Comparison of ENCODE assay signal across 12 mouse cellular contexts in genomic region chr3:138029351-138029750, GRCm38 (mm10). TPM values are rescaled to one million over a fixed set of nuclear protein-coding genes. Genes with fewer than 3 reads are reported as not detected.
DNase-seq lines count a peak whose midpoint lies in the region; ATAC-seq and TF ChIP-seq lines count a peak whose summit lies in the region.
"Had no signal": no experiment of that assay in that cellular context is flagged by ENCODE, and none has a peak within 500 bp of the region (broad histone marks: within the 10 kb centered on the region; RNA-seq: fewer than 3 reads in every experiment).

No protein-coding gene starts in this region.

- DNase-seq in hindbrain, postnatal 0 days (ENCODE audit: low spot score) = peak; percentile 28
- peak; percentile 83 for DNase-seq in 3T3-L1 (ENCODE audit: low read depth, low spot score)
- peak; percentile 75 for DNase-seq in adrenal gland, postnatal 25 days
- DNase-seq in gastrocnemius, postnatal 25 days = peak; percentile 73
- no peak for DNase-seq in thymus, postnatal 36 days
- DNase-seq in embryo, embryonic 9.5 days (ENCODE audit: extremely low spot score) = no peak
- no peak for DNase-seq in midbrain, embryonic 10.5 days (ENCODE audit: low spot score)

- ATAC-seq in hindbrain, postnatal 0 days = peak; percentile 56
- no peak for ATAC-seq in hindbrain, embryonic 12.5 days (ENCODE audit: low FRiP score)

- H3K4me1 ChIP-seq in hindbrain, postnatal 0 days (ENCODE audit: insufficient read depth, low read length) = no peaks in the 10 kb centered on the region
- no peaks in the 10 kb centered on the region for H3K4me1 ChIP-seq in hindbrain, embryonic 12.5 days
- no peaks in the 10 kb centered on the region for H3K4me1 ChIP-seq in midbrain, embryonic 10.5 days
- H3K4me1 ChIP-seq: embryonic facial prominence, embryonic 12.5 days had no signal

- no peak overlapping the region for H3K4me3 ChIP-seq in hindbrain, postnatal 0 days (ENCODE audit: low read length)
- H3K4me3 ChIP-seq in hindbrain, embryonic 12.5 days = no peak overlapping the region
- H3K4me3 ChIP-seq in midbrain, embryonic 10.5 days = no peak overlapping the region
- H3K4me3 ChIP-seq: embryonic facial prominence, embryonic 12.5 days had no signal

- H3K9me3 ChIP-seq in hindbrain, postnatal 0 days (ENCODE audit: low read length) = no peaks in the 10 kb centered on the region
- no peaks in the 10 kb centered on the region for H3K9me3 ChIP-seq in hindbrain, embryonic 12.5 days (replicated peaks)
- H3K9me3 ChIP-seq in midbrain, embryonic 10.5 days (replicated peaks) = no peaks in the 10 kb centered on the region
- H3K9me3 ChIP-seq: embryonic facial prominence, embryonic 12.5 days had no signal

- H3K27ac ChIP-seq in hindbrain, postnatal 0 days = no peak overlapping the region
- H3K27ac ChIP-seq in hindbrain, embryonic 12.5 days = no peak overlapping the region
- H3K27ac ChIP-seq in midbrain, embryonic 10.5 days (replicated peaks) = no peak overlapping the region
- H3K27ac ChIP-seq: embryonic facial prominence, embryonic 12.5 days; kidney, postnatal 0 days; macrophage had no signal

- no peak overlapping the region for H3K4me2 ChIP-seq in hindbrain, postnatal 0 days (ENCODE audit: low read depth, low read length)
- H3K4me2 ChIP-seq in hindbrain, embryonic 12.5 days (replicated peaks) = no peak overlapping the region
- H3K4me2 ChIP-seq: embryonic facial prominence, embryonic 12.5 days had no signal

- no peaks in the 10 kb centered on the region for H3K27me3 ChIP-seq in hindbrain, postnatal 0 days (ENCODE audit: insufficient read depth, low read length)
- H3K27me3 ChIP-seq in hindbrain, embryonic 12.5 days = no peaks in the 10 kb centered on the region
- no peaks in the 10 kb centered on the region for H3K27me3 ChIP-seq in midbrain, embryonic 10.5 days (ENCODE audit: low read depth, poor library complexity, severe bottlenecking)
- H3K27me3 ChIP-seq: embryonic facial prominence, embryonic 12.5 days had no signal

- no peak for TF ChIP-seq CTCF in hindbrain, postnatal 0 days (IDR thresholded peaks at IDR 0.05; ENCODE audit: low read depth)

- no peak overlapping the region for H3K9ac ChIP-seq in hindbrain, postnatal 0 days (replicated peaks; ENCODE audit: low read length)
- no peak overlapping the region for H3K9ac ChIP-seq in hindbrain, embryonic 12.5 days
- H3K9ac ChIP-seq: embryonic facial prominence, embryonic 12.5 days had no signal

- WGBS in hindbrain, postnatal 0 days = 72% methylated on average over 5 of the region's 5 CpGs
- WGBS in hindbrain, embryonic 12.5 days = 92% methylated on average over 5 of the region's 5 CpGs
- WGBS in midbrain, embryonic 10.5 days = 90% methylated on average over 5 of the region's 5 CpGs

- no peaks in the 10 kb centered on the region for H3K36me3 ChIP-seq in hindbrain, postnatal 0 days (ENCODE audit: insufficient read depth, low read length)
- H3K36me3 ChIP-seq in hindbrain, embryonic 12.5 days = no peaks in the 10 kb centered on the region
- no peaks in the 10 kb centered on the region for H3K36me3 ChIP-seq in midbrain, embryonic 10.5 days
- H3K36me3 ChIP-seq: embryonic facial prominence, embryonic 12.5 days had no signal

RNA-seq across cellular contexts. Expression of gene 1110002E22Rik, which starts 35.5 kb away (rescaled TPM):
- 0.10 and 0.22 TPM in 2 replicates for total RNA-seq in hindbrain, postnatal 0 days (2014; rRNA removed)
- polyA plus RNA-seq in hindbrain, postnatal 0 days (2015; fragmentation: Nextera tagmentation; extraction: Ambion mirVana) = 0.05 and 0.09 TPM in 2 replicates
- 0.42 and 0.45 TPM in 2 replicates for polyA plus RNA-seq in hindbrain, embryonic 12.5 days (2016; fragmentation: Nextera tagmentation; extraction: Ambion mirVana)
- total RNA-seq in adrenal gland, postnatal 25 days (2021) = 0.09 and 0.10 TPM in 2 replicates
- 100 to 1,000 TPM; 158 to 162 TPM for total RNA-seq in gastrocnemius, postnatal 25 days (2021)
- polyA plus RNA-seq in midbrain, embryonic 10.5 days (2016; fragmentation: Nextera tagmentation; extraction: Ambion mirVana) = 0.01 TPM in 1 of 2 replicates, not detected in the other
- polyA plus RNA-seq: macrophage had no signal

RNA-seq across cellular contexts. Expression of gene Gm5105, which starts 37.8 kb away (rescaled TPM):
- not detected in 2 replicates for total RNA-seq in hindbrain, postnatal 0 days (2014; rRNA removed)
- 0.11 and 0.18 TPM in 2 replicates for polyA plus RNA-seq in hindbrain, postnatal 0 days (2015; fragmentation: Nextera tagmentation; extraction: Ambion mirVana)
- not detected in 2 replicates for polyA plus RNA-seq in hindbrain, embryonic 12.5 days (2016; fragmentation: Nextera tagmentation; extraction: Ambion mirVana)
- total RNA-seq in adrenal gland, postnatal 25 days (2021) = not detected in 2 replicates
- 1 to 10 TPM; 1.2 to 2.0 TPM for total RNA-seq in gastrocnemius, postnatal 25 days (2021)
- polyA plus RNA-seq in midbrain, embryonic 10.5 days (2016; fragmentation: Nextera tagmentation; extraction: Ambion mirVana) = not detected in 2 replicates
- polyA plus RNA-seq: embryonic facial prominence, embryonic 12.5 days; macrophage; spleen, adult 2 months had no signal

RNA-seq across cellular contexts. Expression of gene Dapp1, which starts 48.0 kb away (rescaled TPM):
- 1.3 and 2.6 TPM in 2 replicates for total RNA-seq in hindbrain, postnatal 0 days (2014; rRNA removed)
- 1.9 and 2.3 TPM in 2 replicates for polyA plus RNA-seq in hindbrain, postnatal 0 days (2015; fragmentation: Nextera tagmentation; extraction: Ambion mirVana)
- polyA plus RNA-seq in hindbrain, embryonic 12.5 days (2016; fragmentation: Nextera tagmentation; extraction: Ambion mirVana) = 2.3 and 2.6 TPM in 2 replicates
- total RNA-seq in adrenal gland, postnatal 25 days (2021) = 3.3 and 6.3 TPM in 2 replicates
- total RNA-seq in gastrocnemius, postnatal 25 days (2021) = 1 to 10 TPM in 1 of 2 experiments, under 1 TPM in 1; 0.84 to 1.3 TPM
- 2.3 and 2.9 TPM in 2 replicates for polyA plus RNA-seq in midbrain, embryonic 10.5 days (2016; fragmentation: Nextera tagmentation; extraction: Ambion mirVana)

Comparison
In these comparisons a context has a peak if more than half of its experiments do, and no peak if none do; other contexts are left out.
1. DNase-seq: peak in hindbrain, postnatal 0 days (single experiment), 3T3-L1 (single experiment), adrenal gland, postnatal 25 days (single experiment) and gastrocnemius, postnatal 25 days (single experiment); none in thymus, postnatal 36 days (0 of 2), embryo, embryonic 9.5 days (single experiment) and midbrain, embryonic 10.5 days (single experiment).
2. RNA of gene 1110002E22Rik, which starts 35.5 kb away (total RNA-seq): 158 to 162 TPM in gastrocnemius, postnatal 25 days; 0.10 to 0.22 TPM in hindbrain, postnatal 0 days and 0.09 to 0.10 TPM in adrenal gland, postnatal 25 days; every median in the first group is over 100 times any median in the second.